Comparison of ENCODE assay signal across 8 mouse cellular contexts in the genomic region with DNA sequence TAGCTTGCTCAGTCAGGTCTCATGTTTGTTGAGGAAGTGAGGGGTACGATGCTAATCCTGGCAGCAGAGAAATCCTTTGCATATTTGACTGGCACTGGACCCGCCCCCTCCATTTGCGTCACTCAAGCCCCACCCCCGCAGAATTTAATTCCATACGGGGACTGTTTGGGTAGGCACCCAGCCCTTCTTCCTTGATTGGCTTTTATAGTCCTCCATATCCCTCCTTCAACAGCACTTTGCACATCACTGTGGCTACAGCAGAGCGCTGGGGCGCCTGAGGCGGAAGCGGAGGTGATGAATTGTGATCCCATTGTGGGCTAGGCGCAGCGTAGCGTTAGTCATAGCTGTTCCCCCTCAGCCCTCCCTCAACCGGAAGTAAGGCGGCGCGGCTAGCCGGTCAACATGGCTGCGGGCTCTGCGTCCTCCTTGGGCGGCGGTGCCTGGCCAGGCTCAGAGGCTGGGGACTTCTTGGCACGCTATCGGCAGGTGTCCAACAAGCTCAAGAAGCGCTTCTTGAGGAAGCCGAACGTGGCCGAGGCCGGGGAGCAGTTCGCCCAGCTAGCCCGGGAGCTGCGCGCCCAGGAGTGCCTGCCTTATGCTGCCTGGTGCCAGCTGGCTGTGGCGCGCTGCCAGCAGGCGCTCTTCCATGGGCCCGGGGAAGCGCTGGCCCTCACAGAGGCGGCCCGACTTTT. TPM values are rescaled to one million over a fixed set of nuclear protein-coding genes. Genes with fewer than 3 reads are reported as not detected.
DNase-seq lines count a peak whose midpoint lies in the region; ATAC-seq and TF ChIP-seq lines count a peak whose summit lies in the region.

A gene (plus strand): TSS at position 378 of the 692 bp plus-strand sequence.

- peak within 1 kb of the TSS; percentile 42 for H3K9ac ChIP-seq in embryonic facial prominence, embryonic 15.5 days
- H3K9ac ChIP-seq in kidney, embryonic 14.5 days (ENCODE audit: low read depth, low read length): peak within 1 kb of the TSS; percentile 66
- peak within 1 kb of the TSS; percentile 44 for H3K9ac ChIP-seq in limb, embryonic 15.5 days
- H3K9ac ChIP-seq in midbrain, postnatal 0 days (replicated peaks; ENCODE audit: low read length, poor library complexity, severe bottlenecking): peak within 1 kb of the TSS; percentile 69

- peak within 1 kb of the TSS; percentile 63 for H3K27ac ChIP-seq in bone marrow macrophage, adult 2 months (ENCODE audit: insufficient read depth, low read depth, low read length)
- peak within 1 kb of the TSS; percentile 87 for H3K27ac ChIP-seq in embryonic facial prominence, embryonic 15.5 days (replicated peaks)
- peak within 1 kb of the TSS; percentile 76; the same call in 1 of the 2 replicates for H3K27ac ChIP-seq in kidney, embryonic 14.5 days (ENCODE audit: low read depth, low read length)
- peak within 1 kb of the TSS; percentile 86 for H3K27ac ChIP-seq in limb, embryonic 15.5 days
- peak within 1 kb of the TSS; percentile 89 for H3K27ac ChIP-seq in midbrain, postnatal 0 days (ENCODE audit: low read depth, low read length)

- peak; percentile 95 for ATAC-seq in embryonic facial prominence, embryonic 15.5 days (ENCODE audit: insufficient number of reproducible peaks, low FRiP score, low TSS enrichment, low read depth)
- ATAC-seq in kidney, embryonic 14.5 days (ENCODE audit: low FRiP score, low TSS enrichment): peak; percentile 96
- peak; percentile 94 for ATAC-seq in limb, embryonic 15.5 days (ENCODE audit: insufficient number of reproducible peaks, low FRiP score, low TSS enrichment, low read depth)
- ATAC-seq in midbrain, postnatal 0 days (ENCODE audit: low FRiP score): peak; percentile 95

- no peak for TF ChIP-seq POLR2A in bone marrow macrophage, adult 2 months (IDR thresholded peaks at IDR 0.05; ENCODE audit: borderline replicate concordance, low read depth, low read length)

- peak; percentile 81 to 83 for DNase-seq in B cell, adult 2 months
- peak; percentile 81 to 85 for DNase-seq in heart, adult 9 months (ENCODE audit: low spot score in 2 of 2)
- DNase-seq in midbrain, postnatal 0 days (ENCODE audit: low spot score): peak; percentile 88
- peak; percentile 57 to 75 for DNase-seq in spleen, postnatal 10 days (ENCODE audit: low spot score in 2 of 2)

- peak within 1 kb of the TSS; percentile 80 for H3K4me2 ChIP-seq in embryonic facial prominence, embryonic 15.5 days (replicated peaks)
- peak within 1 kb of the TSS; percentile 81 for H3K4me2 ChIP-seq in kidney, embryonic 14.5 days (replicated peaks; ENCODE audit: low read depth, low read length)
- H3K4me2 ChIP-seq in limb, embryonic 15.5 days: peak within 1 kb of the TSS; percentile 77
- H3K4me2 ChIP-seq in midbrain, postnatal 0 days (ENCODE audit: low read depth, low read length, poor library complexity, severe bottlenecking): peak within 1 kb of the TSS; percentile 54

- 22% methylated on average over 38 of the region's 39 CpGs for WGBS in embryonic facial prominence, embryonic 15.5 days
- WGBS in kidney, embryonic 14.5 days: 28% methylated on average over 37 of the region's 39 CpGs
- WGBS in limb, embryonic 15.5 days: 25% methylated on average over 39 of the region's 39 CpGs
- 20% methylated on average over 36 of the region's 39 CpGs for WGBS in midbrain, postnatal 0 days

- H3K4me3 ChIP-seq in bone marrow macrophage, adult 2 months (ENCODE audit: insufficient read depth, low read length): peak within 1 kb of the TSS; percentile 88
- peak within 1 kb of the TSS; percentile 59 for H3K4me3 ChIP-seq in embryonic facial prominence, embryonic 15.5 days (replicated peaks)
- peak within 1 kb of the TSS; percentile 57 for H3K4me3 ChIP-seq in kidney, embryonic 14.5 days (ENCODE audit: low read length)
- peak within 1 kb of the TSS; percentile 57 for H3K4me3 ChIP-seq in limb, embryonic 15.5 days
- peak within 1 kb of the TSS; percentile 61 for H3K4me3 ChIP-seq in midbrain, postnatal 0 days (ENCODE audit: low read depth, low read length)

- no peaks in the 10 kb centered on the region for H3K9me3 ChIP-seq in embryonic facial prominence, embryonic 15.5 days (replicated peaks)
- H3K9me3 ChIP-seq in kidney, embryonic 14.5 days (ENCODE audit: control insufficient read depth, low read length): no peaks in the 10 kb centered on the region
- H3K9me3 ChIP-seq in limb, embryonic 15.5 days: no peaks in the 10 kb centered on the region
- no peaks in the 10 kb centered on the region for H3K9me3 ChIP-seq in midbrain, postnatal 0 days (ENCODE audit: low read length)

- H3K36me3 ChIP-seq in embryonic facial prominence, embryonic 15.5 days: no peaks in the 10 kb centered on the region
- H3K36me3 ChIP-seq in kidney, embryonic 14.5 days (ENCODE audit: control insufficient read depth, insufficient read depth, low read length): no peaks in the 10 kb centered on the region
- no peaks in the 10 kb centered on the region for H3K36me3 ChIP-seq in limb, embryonic 15.5 days
- H3K36me3 ChIP-seq in midbrain, postnatal 0 days (ENCODE audit: insufficient read depth, low read length): no peaks in the 10 kb centered on the region

- 0 out of 2 replicates have a peak, but pooled peaks cover 6% of the 10 kb centered on the region for H3K27me3 ChIP-seq in embryonic facial prominence, embryonic 15.5 days
- H3K27me3 ChIP-seq in kidney, embryonic 14.5 days (ENCODE audit: control insufficient read depth, insufficient read depth, low read length): peaks cover 4% of the 10 kb centered on the region; the same call in 1 of the 2 replicates
- peaks cover 16% of the 10 kb centered on the region for H3K27me3 ChIP-seq in limb, embryonic 15.5 days
- H3K27me3 ChIP-seq in midbrain, postnatal 0 days (ENCODE audit: insufficient read depth, low read length): no peaks in the 10 kb centered on the region

- no peak for TF ChIP-seq CTCF in bone marrow macrophage, adult 2 months (IDR thresholded peaks at IDR 0.05; ENCODE audit: low read depth, low read length)
- TF ChIP-seq CTCF in midbrain, postnatal 0 days (IDR thresholded peaks at IDR 0.05): no peak

- no peaks in the 10 kb centered on the region for H3K4me1 ChIP-seq in bone marrow macrophage, adult 2 months (ENCODE audit: control insufficient read depth, insufficient read depth, low read length)
- no peaks in the 10 kb centered on the region for H3K4me1 ChIP-seq in embryonic facial prominence, embryonic 15.5 days
- H3K4me1 ChIP-seq in kidney, embryonic 14.5 days (ENCODE audit: control insufficient read depth, insufficient read depth, low read length): no peaks in the 10 kb centered on the region
- H3K4me1 ChIP-seq in limb, embryonic 15.5 days: no peaks in the 10 kb centered on the region; the same call in 1 of the 2 replicates
- H3K4me1 ChIP-seq in midbrain, postnatal 0 days (ENCODE audit: insufficient read depth, low read length): no peaks in the 10 kb centered on the region

RNA-seq across cellular contexts. Expression of the gene that starts here (rescaled TPM):
- 5.2 and 6.0 TPM in 2 replicates for polyA plus RNA-seq in bone marrow macrophage, adult 2 months (2012; ENCODE audit: insufficient read depth, insufficient read length, missing spikeins)
- polyA plus RNA-seq in embryonic facial prominence, embryonic 15.5 days (2015; fragmentation: Nextera tagmentation; extraction: Ambion mirVana): 13.3 and 14.6 TPM in 2 replicates
- 9.1 and 9.9 TPM in 2 replicates for polyA plus RNA-seq in kidney, embryonic 14.5 days (2014; fragmentation: Nextera tagmentation; extraction: Ambion mirVana)
- 12.9 and 14.0 TPM in 2 replicates for polyA plus RNA-seq in limb, embryonic 15.5 days (2015; fragmentation: Nextera tagmentation; extraction: Ambion mirVana)
- 26.5 and 32.2 TPM in 2 replicates for total RNA-seq in midbrain, postnatal 0 days (2014; rRNA removed)
- polyA plus RNA-seq in midbrain, postnatal 0 days (2015; fragmentation: Nextera tagmentation; extraction: Ambion mirVana): 33.7 and 36.3 TPM in 2 replicates

Comparison
In these comparisons a context has a peak if more than half of its experiments do, and no peak if none do; other contexts are left out.
1. Peak in every context shown above with its lines: DNase-seq, ATAC-seq, H3K4me3 ChIP-seq and H3K27ac ChIP-seq.